Mouse (Mus musculus) kidney, embryonic 15.5 days (tissue): ENCODE measurements around the gene Vamp5. TPM values are rescaled to one million over a fixed set of nuclear protein-coding genes. Genes with fewer than 3 reads are reported as not detected.

Experiments used
- ATAC-seq: fragments of 200-750 bp; cut with Nextera tagmentation; replicated peaks from 2 replicates; pipeline ENCODE4 v1.8.0; 2017; ENCODE audit warnings: moderate TSS enrichment; ENCODE audit not compliant: low FRiP score
- H3K27ac ChIP-seq: fragments of 300-500 bp; sonication (generic); 2 replicates; pipeline ENCODE4 v1.5.1; 2015; ENCODE audit warnings: mild to moderate bottlenecking, inconsistent platforms
- H3K27me3 ChIP-seq: fragments of 300-500 bp; sonication (generic); 2 replicates; pipeline ENCODE4 v1.6.1; 2015; ENCODE audit warnings: inconsistent platforms
- H3K36me3 ChIP-seq: fragments of 300-500 bp; sonication (generic); 2 replicates; pipeline ENCODE4 v1.6.1; 2015; ENCODE audit warnings: inconsistent platforms
- H3K4me1 ChIP-seq: fragments of 300-500 bp; sonication (generic); 2 replicates; pipeline ENCODE4 v1.6.1; 2015; ENCODE audit warnings: inconsistent platforms
- H3K4me2 ChIP-seq: fragments of 300-500 bp; sonication (generic); 2 replicates; pipeline ENCODE4 v1.6.1; 2015; ENCODE audit warnings: moderate library complexity, mild to moderate bottlenecking, inconsistent platforms
- H3K4me3 ChIP-seq: fragments of 300-500 bp; sonication (generic); replicated peaks from 2 replicates; pipeline ENCODE4 v1.5.1; 2015; ENCODE audit warnings: mild to moderate bottlenecking, inconsistent platforms
- H3K9ac ChIP-seq: fragments of 300-500 bp; sonication (generic); 2 replicates; pipeline ENCODE4 v1.6.1; 2015; ENCODE audit warnings: mild to moderate bottlenecking, inconsistent platforms
- H3K9me3 ChIP-seq: fragments of 300-500 bp; sonication (generic); replicated peaks from 2 replicates; pipeline ENCODE4 v1.6.1; 2016; ENCODE audit warnings: inconsistent platforms
- WGBS: fragments of 180-500 bp; shearing (Covaris S2); methylation state at CpG from one replicate; pipeline ENCODE4 v1.1.7; 2015; ENCODE audit warnings: mixed read lengths; 5-methylcytosine and 5-hydroxymethylcytosine counted together
- polyA plus RNA-seq: library from polyadenylated mRNA; unstranded; fragments of >200 nt; fragmentation: Nextera tagmentation; extraction: Ambion mirVana; gene quantifications from 2 replicates; pipeline ENCODE4 v1.2.1, GENCODE M21; 2015

Vamp5 gene
- polyA plus RNA-seq, 1 experiment from 2014 or later, result 40.7 TPM

DNA sequence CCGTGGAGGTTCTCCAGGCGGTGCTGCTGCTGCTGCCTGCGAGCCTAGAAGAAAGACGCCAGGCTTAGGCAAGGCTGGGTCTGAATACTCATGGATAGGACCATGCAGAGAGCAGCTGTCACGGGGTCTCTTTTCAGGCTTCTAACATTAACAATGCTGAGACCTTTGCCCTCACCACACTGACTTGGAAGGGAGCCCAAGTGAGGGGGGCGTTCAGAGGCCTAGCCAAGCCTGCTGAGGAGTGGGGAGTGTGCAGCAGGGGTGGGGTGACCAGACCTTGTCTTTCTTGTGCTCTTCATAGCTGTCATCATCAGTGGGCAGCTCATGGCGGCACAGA is 19.7 kb downstream of the Vamp5 start:
- Histone ChIP-seq H3K9ac (no peak overlapping the region), H3K27ac (peak overlapping the region; percentile 24), H3K4me2 (peak overlapping the region; percentile 81; the same call in 1 of the 2 replicates), H3K36me3 (peaks cover 37% of the 10 kb centered on the region), H3K9me3 (no peaks in the 10 kb centered on the region), H3K4me1 (peaks cover 36% of the 10 kb centered on the region), H3K27me3 (no peaks in the 10 kb centered on the region), H3K4me3 (peak overlapping the region; percentile 72; the same call in 1 of the 2 replicates)
- no peak for ATAC-seq
- 72% methylated on average over 7 of the region's 7 CpGs for WGBS

DNA sequence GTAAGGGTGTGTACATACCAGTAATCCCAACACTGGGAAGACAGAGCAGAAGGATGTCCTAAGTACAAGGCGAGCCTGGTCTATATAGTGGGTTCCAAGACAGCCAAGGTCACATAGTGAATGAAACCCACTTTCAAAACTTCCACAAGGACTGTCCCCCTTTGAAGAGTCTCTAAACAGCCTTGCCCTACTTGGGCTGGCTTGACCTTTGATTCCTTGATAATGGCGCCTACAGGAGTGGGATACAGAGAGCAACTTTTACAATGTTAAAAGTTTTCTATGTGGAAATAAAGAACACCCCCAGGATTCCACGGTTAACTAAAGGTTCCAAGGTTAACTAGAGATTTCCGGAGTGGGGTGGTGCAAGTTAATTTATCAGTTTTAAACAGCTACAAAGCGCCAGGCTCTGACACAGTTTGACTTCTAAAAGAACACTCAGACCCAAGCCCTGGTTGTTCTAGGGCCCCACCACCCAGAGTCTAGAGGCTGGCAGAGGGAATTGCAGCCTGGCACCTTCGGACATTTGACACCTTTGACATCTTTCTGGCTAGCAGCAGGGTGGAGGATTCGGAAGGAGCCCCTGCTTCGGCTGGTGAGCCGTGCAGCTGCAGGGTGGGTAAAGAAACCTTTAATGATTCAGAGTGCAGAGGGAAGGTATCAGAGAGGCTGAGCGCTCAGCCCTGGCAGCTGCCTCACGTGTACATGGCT is 20.2 kb downstream of the Vamp5 start:
- no peaks in the 10 kb centered on the region for H3K9me3 ChIP-seq
- ATAC-seq, result no peak
- no peak overlapping the region for H3K9ac ChIP-seq
- H3K27me3 ChIP-seq, result no peaks in the 10 kb centered on the region
- 76% methylated on average over 11 of the region's 11 CpGs for WGBS
- H3K4me3 ChIP-seq, result 0 out of 2 replicates have a peak overlapping the region, but pooled peaks have one; percentile 72
- H3K36me3 ChIP-seq, result peaks cover 37% of the 10 kb centered on the region
- H3K27ac ChIP-seq, result peak overlapping the region; percentile 24
- H3K4me2 ChIP-seq, result 0 out of 2 replicates have a peak overlapping the region, but pooled peaks have one; percentile 81
- peaks cover 38% of the 10 kb centered on the region for H3K4me1 ChIP-seq

- no peaks in the 10 kb centered on the region for H3K9me3 ChIP-seq
- no peak overlapping the region for H3K4me3 ChIP-seq
- no peaks in the 10 kb centered on the region for H3K27me3 ChIP-seq
- no peak for ATAC-seq
- H3K4me1 ChIP-seq, result peaks cover 44% of the 10 kb centered on the region
- no peak overlapping the region for H3K9ac ChIP-seq
- no peak overlapping the region for H3K4me2 ChIP-seq
- peaks cover 37% of the 10 kb centered on the region for H3K36me3 ChIP-seq
- no peak overlapping the region for H3K27ac ChIP-seq
- 73% methylated on average over 2 of the region's 2 CpGs for WGBS
Measured at GRCm38 (mm10) chr6:72359343-72359742, 20.9 kb downstream of the Vamp5 start.

GRCm38 (mm10) chr6:72358086-72358764 is 22.0 kb downstream of the Vamp5 start:
- Histone ChIP-seq H3K4me3 (no peak overlapping the region), H3K4me1 (peaks cover 44% of the 10 kb centered on the region), H3K27me3 (no peaks in the 10 kb centered on the region), H3K27ac (no peak overlapping the region), H3K36me3 (peaks cover 37% of the 10 kb centered on the region), H3K9me3 (no peaks in the 10 kb centered on the region), H3K4me2 (no peak overlapping the region), H3K9ac (no peak overlapping the region)
- 90% methylated on average over 10 of the region's 10 CpGs for WGBS
- no peak for ATAC-seq

- no peak overlapping the region for H3K27ac ChIP-seq
- H3K4me2 ChIP-seq, result no peak overlapping the region
Measured at GRCm38 (mm10) chr6:72357164-72358079, 22.8 kb downstream of the Vamp5 start.

GRCm38 (mm10) chr6:72356001-72356532 is 24.2 kb downstream of the Vamp5 start:
- Histone ChIP-seq H3K9me3 (no peaks in the 10 kb centered on the region), H3K27ac (no peak overlapping the region), H3K4me1 (peaks cover 30% of the 10 kb centered on the region), H3K27me3 (no peaks in the 10 kb centered on the region), H3K4me3 (peak overlapping the region; percentile 61), H3K36me3 (peaks cover 41% of the 10 kb centered on the region), H3K9ac (peak overlapping the region; percentile 59), H3K4me2 (peak overlapping the region; percentile 91)
- ATAC-seq, result peak; percentile 13
- WGBS, result 32% methylated on average over 8 of the region's 8 CpGs

More at GRCm38 (mm10) chr6:72357164-72358079, 22.8 kb downstream of the Vamp5 start:
- Histone ChIP-seq H3K27me3 (no peaks in the 10 kb centered on the region), H3K4me3 (no peak overlapping the region), H3K36me3 (peaks cover 37% of the 10 kb centered on the region), H3K4me1 (peaks cover 37% of the 10 kb centered on the region), H3K9me3 (no peaks in the 10 kb centered on the region), H3K9ac (no peak overlapping the region)
- no peak for ATAC-seq
- 71% methylated on average over 5 of the region's 5 CpGs for WGBS

DNA sequence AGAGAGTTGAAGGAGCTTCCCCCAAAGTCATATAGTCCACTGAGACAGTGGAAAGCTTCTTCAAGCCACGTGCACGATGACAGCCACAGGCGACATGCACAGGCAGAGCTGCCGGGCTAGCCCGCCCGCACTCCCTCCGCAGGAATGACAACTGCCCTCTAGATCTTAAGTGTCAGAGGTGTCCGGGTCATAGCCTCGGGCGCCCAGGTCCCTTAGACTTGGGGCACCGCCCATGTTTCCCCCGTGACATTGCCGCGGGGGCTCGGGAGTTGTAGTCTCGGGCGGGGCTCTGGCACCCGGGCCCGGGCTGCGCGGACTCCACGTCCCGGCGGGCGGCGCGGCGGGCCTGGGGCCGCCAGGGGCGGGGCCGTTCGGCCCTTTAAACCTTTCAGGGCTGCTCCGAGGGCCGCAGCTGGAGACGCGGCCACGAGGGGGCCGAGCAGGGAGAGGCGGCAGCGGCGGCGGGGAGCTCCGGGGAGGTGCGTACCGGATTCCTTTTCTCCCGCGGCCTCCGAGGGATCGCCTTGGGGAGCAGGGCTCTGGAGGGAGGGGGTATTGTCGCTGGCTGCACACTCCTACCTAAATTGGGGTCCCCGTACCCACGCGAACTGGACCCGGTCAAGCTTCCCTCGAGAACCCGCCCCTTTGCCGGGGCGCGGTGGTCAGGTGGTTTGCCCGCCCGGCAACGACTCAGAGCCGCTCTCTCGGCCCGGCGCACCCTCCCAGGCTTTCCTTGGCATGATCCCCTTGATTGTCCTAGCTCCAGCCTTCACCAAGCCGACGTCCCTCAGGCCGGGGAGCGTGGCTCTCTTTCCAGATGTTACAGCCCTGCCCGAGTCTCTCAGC is 25.0 kb downstream of the Vamp5 start, which contains the start of gene Tmem150a:
TSS of gene Tmem150a (plus strand) at position 382 of the 846 bp plus-strand sequence.
- peak within 1 kb of the TSS; percentile 59 for H3K9ac ChIP-seq
- ATAC-seq, result peak; percentile 93
- peaks cover 22% of the 10 kb centered on the region for H3K4me1 ChIP-seq
- peaks cover 44% of the 10 kb centered on the region for H3K36me3 ChIP-seq
- no peaks in the 10 kb centered on the region for H3K9me3 ChIP-seq
- H3K27ac ChIP-seq, result peak within 1 kb of the TSS; percentile 24
- H3K27me3 ChIP-seq, result no peaks in the 10 kb centered on the region
- under 1% methylated on average over 67 of the region's 71 CpGs for WGBS
- peak within 1 kb of the TSS; percentile 91 for H3K4me2 ChIP-seq
- H3K4me3 ChIP-seq, result peak within 1 kb of the TSS; percentile 61

DNA sequence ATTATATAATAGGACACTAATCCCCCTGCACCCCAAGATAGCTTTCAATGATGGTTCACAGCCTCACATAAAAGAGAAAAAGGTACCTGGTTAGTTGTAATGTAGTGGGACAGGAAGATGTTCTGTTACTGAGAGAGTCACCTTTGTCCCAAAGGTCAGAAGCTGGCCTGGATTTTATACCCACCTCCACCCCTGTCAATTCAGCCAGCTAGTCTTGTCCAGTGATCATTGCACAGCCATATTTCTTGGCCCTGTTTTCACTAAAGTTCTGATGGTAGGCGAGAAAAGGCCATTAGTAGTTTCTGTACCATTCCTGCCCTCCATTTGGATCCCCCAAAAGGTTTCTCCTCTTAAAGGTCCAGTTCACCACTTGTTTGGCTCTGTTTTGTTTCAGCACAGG is 26.2 kb downstream of the Vamp5 start:
- Histone ChIP-seq H3K27ac (0 out of 2 replicates have a peak overlapping the region, but pooled peaks have one; percentile 24), H3K9me3 (no peaks in the 10 kb centered on the region), H3K4me1 (peaks cover 21% of the 10 kb centered on the region), H3K36me3 (peaks cover 44% of the 10 kb centered on the region), H3K4me2 (no peak overlapping the region), H3K9ac (no peak overlapping the region), H3K4me3 (0 out of 2 replicates have a peak overlapping the region, but pooled peaks have one; percentile 61), H3K27me3 (no peaks in the 10 kb centered on the region)
- no peak for ATAC-seq
- WGBS, result 53% methylated on average over 1 of the region's 1 CpGs

- H3K4me1 ChIP-seq, result peaks cover 33% of the 10 kb centered on the region
- H3K9me3 ChIP-seq, result no peaks in the 10 kb centered on the region
- no peak overlapping the region for H3K9ac ChIP-seq
- ATAC-seq, result no peak
- no peak overlapping the region for H3K27ac ChIP-seq
- H3K27me3 ChIP-seq, result no peaks in the 10 kb centered on the region
- peaks cover 41% of the 10 kb centered on the region for H3K36me3 ChIP-seq
- no peak overlapping the region for H3K4me3 ChIP-seq
- 76% methylated on average over 5 of the region's 5 CpGs for WGBS
- no peak overlapping the region for H3K4me2 ChIP-seq
Measured at GRCm38 (mm10) chr6:72352636-72353405, 27.4 kb downstream of the Vamp5 start.

DNA sequence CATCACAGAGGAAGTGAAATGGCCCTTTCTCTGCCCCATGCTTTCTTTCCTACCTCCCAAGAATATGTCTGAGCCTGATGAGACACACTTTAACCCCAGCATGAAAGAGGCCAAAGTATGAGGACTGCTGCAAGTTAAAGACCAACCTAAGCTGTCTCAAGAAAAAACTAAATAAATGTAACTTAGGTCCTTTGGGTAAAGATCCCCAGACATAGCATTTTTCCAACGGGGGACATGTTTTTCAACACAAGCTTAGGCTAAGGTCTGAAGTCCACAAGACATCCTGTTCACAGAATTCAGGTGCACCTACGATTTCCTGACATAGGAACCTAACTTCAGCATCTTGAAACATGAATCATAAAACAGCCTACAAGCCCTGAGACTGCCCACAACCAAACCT is 30.1 kb downstream of the Vamp5 start:
- Histone ChIP-seq H3K27ac (no peak overlapping the region), H3K9me3 (no peaks in the 10 kb centered on the region), H3K36me3 (peaks cover 33% of the 10 kb centered on the region), H3K27me3 (no peaks in the 10 kb centered on the region), H3K4me3 (no peak overlapping the region), H3K4me1 (peaks cover 36% of the 10 kb centered on the region), H3K9ac (no peak overlapping the region), H3K4me2 (no peak overlapping the region)
- no peak for ATAC-seq
- WGBS, result 93% methylated on average over 2 of the region's 2 CpGs
